Mouse (Mus musculus): ENCODE measurements around the gene Gm9046. TPM values are rescaled to one million over a fixed set of nuclear protein-coding genes. Genes with fewer than 3 reads are reported as not detected.
A peak's percentile ranks its signal among the peaks of the same experiment; 100 is the strongest.
"Not testable (repeated sequence)": the region's sequence is repeated elsewhere in the genome, so short reads cannot be mapped to it uniquely, and the experiment has no call there.

Gene Gm9046
- not detected for polyA plus RNA-seq (2017; shearing (Covaris generic))

DNA sequence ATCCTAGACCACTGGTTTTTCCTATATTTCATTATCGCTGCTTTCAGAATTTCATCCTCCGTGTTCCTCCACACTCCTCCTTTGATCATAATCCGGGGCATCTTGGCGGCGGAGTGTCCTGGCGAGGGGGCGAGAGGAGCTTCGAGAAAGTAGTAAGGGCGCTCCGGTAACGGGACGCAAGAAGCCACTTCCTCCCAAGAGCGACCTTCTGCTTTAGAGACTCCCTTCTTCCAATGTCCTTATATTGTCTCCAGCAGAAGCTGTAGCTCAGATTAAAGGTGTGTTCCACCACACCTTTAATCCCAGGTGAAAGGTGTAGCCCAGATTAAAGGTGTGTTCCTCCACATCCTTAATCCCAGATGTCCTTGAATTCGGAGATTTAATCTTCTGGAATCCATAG is at the start of gene Gm9046:
Gene Gm9046 (minus strand): TSS at position 101 of the 400 bp plus-strand sequence.
- not testable (repeated sequence) for ATAC-seq

DNA sequence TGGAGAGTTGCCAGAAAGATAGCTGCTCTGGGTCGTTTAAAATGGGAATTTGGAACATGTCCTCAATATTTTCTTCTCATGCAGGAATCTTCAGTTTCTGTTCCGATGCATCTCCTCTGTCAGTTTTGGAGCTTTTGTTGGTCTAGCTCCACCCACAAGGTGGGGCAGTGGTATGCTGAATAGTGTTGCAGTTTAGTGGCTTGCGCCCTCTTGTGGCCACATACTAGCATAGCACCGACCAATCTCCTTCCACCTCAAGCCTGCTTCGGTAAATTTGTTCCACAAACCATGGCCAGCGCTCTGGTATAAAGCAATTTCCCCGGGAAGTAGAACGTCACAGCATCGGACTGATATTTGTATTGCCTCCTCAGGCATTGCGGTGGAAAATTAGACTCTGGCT is 27.4 kb upstream of the Gm9046 start:
- ATAC-seq = peak; percentile 96

DNA sequence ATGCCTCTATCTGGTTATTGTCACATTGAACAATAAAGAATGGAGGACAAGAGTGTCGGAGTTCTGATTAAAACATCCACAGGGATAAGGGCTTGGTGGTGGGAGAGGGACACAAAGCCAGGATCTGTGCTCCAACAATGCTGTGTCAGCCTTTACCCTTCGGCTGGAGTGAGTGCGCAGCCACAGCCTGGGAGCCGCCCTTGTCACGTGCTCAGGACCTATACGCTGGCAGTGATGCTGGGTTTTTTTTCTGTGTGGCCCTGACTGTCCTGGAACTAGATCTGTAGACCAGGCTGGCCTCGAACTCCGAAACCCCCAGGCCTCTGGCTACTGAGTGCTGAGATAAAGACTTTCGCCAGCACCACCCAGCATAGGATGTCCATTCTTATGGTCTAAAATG is 26.5 kb upstream of the Gm9046 start:
- no peak for ATAC-seq

DNA sequence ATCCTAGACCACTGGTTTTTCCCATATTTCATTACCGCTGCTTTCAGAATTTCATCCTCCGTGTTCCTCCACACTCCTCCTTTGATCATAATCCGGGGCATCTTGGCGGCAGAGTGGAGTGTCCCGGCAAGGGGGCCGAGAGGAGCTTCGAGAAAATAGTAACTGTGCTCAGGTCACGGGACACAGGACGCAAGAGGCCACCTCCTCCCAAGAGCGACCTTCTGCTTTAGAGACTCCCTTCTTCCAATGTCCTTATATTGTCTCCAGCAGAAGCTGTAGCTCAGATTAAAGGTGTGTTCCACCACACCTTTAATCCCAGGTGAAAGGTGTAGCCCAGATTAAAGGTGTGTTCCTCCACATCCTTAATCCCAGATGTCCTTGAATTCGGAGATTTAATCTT is 10.9 kb upstream of the Gm9046 start, which contains the start of gene Gm9049:
Gene Gm9049 (minus strand): TSS at position 101 of the 400 bp plus-strand sequence.
- not testable (repeated sequence) for ATAC-seq

DNA sequence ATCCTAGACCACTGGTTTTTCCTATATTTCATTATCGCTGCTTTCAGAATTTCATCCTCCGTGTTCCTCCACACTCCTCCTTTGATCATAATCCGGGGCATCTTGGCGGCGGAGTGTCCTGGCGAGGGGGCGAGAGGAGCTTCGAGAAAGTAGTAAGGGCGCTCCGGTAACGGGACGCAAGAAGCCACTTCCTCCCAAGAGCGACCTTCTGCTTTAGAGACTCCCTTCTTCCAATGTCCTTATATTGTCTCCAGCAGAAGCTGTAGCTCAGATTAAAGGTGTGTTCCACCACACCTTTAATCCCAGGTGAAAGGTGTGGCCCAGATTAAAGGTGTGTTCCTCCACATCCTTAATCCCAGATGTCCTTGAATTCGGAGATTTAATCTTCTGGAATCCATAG is 5.5 kb upstream of the Gm9046 start, which contains the start of gene Gm9048:
Gene Gm9048 (minus strand): TSS at position 101 of the 400 bp plus-strand sequence.
- not testable (repeated sequence) for ATAC-seq

DNA sequence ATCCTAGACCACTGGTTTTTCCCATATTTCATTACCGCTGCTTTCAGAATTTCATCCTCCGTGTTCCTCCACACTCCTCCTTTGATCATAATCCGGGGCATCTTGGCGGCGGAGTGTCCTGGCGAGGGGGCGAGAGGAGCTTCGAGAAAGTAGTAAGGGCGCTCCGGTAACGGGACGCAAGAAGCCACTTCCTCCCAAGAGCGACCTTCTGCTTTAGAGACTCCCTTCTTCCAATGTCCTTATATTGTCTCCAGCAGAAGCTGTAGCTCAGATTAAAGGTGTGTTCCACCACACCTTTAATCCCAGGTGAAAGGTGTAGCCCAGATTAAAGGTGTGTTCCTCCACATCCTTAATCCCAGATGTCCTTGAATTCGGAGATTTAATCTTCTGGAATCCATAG is 5.3 kb downstream of the Gm9046 start, which contains the start of gene Gm9045:
Gene Gm9045 (minus strand): TSS at position 101 of the 400 bp plus-strand sequence.
- ATAC-seq = not testable (repeated sequence)

DNA sequence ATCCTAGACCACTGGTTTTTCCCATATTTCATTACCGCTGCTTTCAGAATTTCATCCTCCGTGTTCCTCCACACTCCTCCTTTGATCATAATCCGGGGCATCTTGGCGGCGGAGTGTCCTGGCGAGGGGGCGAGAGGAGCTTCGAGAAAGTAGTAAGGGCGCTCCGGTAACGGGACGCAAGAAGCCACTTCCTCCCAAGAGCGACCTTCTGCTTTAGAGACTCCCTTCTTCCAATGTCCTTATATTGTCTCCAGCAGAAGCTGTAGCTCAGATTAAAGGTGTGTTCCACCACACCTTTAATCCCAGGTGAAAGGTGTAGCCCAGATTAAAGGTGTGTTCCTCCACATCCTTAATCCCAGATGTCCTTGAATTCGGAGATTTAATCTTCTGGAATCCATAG is 10.7 kb downstream of the Gm9046 start, which contains the start of gene Gm9044:
Gene Gm9044 (minus strand): TSS at position 101 of the 400 bp plus-strand sequence.
- ATAC-seq = not testable (repeated sequence)

DNA sequence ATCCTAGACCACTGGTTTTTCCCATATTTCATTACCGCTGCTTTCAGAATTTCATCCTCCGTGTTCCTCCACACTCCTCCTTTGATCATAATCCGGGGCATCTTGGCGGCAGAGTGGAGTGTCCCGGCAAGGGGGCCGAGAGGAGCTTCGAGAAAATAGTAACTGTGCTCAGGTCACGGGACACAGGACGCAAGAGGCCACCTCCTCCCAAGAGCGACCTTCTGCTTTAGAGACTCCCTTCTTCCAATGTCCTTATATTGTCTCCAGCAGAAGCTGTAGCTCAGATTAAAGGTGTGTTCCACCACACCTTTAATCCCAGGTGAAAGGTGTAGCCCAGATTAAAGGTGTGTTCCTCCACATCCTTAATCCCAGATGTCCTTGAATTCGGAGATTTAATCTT is 16.2 kb downstream of the Gm9046 start, which contains the start of gene Gm9040:
Gene Gm9040 (minus strand): TSS at position 101 of the 400 bp plus-strand sequence.
- not testable (repeated sequence) for ATAC-seq

DNA sequence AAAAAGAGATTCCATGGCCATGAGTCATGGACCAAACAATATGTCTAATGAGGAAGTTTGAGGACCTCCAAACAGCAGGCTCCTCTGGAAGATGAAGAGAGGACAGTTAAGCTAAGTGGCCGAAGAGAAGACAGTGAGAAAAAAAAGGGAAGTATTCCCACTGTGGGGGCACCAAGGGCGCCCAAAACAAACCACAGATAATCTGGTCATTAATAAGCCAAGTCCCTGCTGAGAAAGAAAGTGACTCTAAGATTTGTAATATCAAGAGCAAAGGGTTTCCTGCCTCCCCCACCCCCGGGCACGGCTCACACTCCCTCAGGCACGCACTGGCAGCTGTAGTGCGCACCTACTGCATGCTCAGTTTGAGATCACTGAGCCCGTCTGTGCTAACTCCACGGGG is 24.0 kb downstream of the Gm9046 start:
- no peak for ATAC-seq

DNA sequence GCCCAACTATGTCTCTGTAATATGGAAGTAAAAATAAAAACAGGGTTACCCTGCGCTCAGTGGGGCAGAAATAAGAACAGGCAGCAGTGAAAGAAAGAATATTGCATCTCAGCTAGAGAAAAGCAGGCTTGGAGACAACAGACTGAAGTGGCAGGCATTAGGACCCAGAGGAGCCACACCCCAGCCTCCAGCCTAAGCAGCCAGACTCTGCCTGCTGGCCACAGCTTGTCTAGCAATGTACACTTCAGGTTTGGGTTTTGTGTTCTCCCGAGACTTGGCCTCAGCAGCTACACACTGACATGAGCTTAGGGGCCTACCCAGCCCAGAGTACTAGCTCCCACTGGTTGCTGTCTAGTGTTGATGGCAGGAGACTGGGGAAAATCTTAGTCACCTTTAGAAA is 40.9 kb downstream of the Gm9046 start:
- not testable (repeated sequence) for ATAC-seq

DNA sequence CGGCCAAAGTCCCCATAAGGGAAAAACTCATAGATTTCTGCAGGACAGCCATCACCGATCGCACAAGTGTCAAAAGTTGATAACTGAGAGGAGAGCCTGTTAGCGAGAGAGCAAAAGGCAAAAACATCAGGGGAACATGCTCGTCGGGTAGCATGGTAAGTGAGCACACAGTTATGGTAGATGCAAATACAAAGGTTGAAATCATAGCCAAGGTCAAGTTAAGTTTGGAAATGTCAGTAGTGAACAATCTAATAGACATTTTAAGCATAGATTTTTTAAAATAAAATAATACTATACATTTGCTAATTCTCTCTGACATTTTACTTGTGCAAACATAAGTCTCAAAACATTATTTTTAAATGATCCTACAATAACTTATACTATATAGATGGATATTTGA is 48.1 kb downstream of the Gm9046 start, which contains the start of gene Iltifb:
Gene Iltifb (minus strand): TSS at position 101 of the 400 bp plus-strand sequence.
- no peak for ATAC-seq

Other genes starting within 250 kb of the Gm9046 start
- 10 to 100 TPM in 1 of 2 experiments, 1 to 10 TPM in 1; 6.3 to 10.3 TPM for gene Mdm1, start 201.4 kb downstream of the Gm9046 start, polyA plus RNA-seq (2017; shearing (Covaris generic))
- not detected for gene Il22, start 138.3 kb downstream of the Gm9046 start, polyA plus RNA-seq (2017; shearing (Covaris generic))
- not detected for gene Gm32717, start 102.5 kb downstream of the Gm9046 start, polyA plus RNA-seq (2017; shearing (Covaris generic))
- not detected for gene Gm32802, start 84.6 kb downstream of the Gm9046 start, polyA plus RNA-seq (2017; shearing (Covaris generic))
- gene Iltifb, start 48.2 kb downstream of the Gm9046 start, polyA plus RNA-seq (2017; shearing (Covaris generic)) = under 1 TPM in 1 of 2 experiments, not detected in 1; 0.49 TPM
- gene Gm9040, start 16.3 kb downstream of the Gm9046 start, polyA plus RNA-seq (2017; shearing (Covaris generic)) = not detected
- gene Gm9044, start 10.8 kb downstream of the Gm9046 start, polyA plus RNA-seq (2017; shearing (Covaris generic)) = not detected
- not detected for gene Gm9045, start 5.4 kb downstream of the Gm9046 start, polyA plus RNA-seq (2017; shearing (Covaris generic))
- under 1 TPM in 1 of 2 experiments, not detected in 1; 0.48 TPM for gene Gm9048, start 5.4 kb upstream of the Gm9046 start, polyA plus RNA-seq (2017; shearing (Covaris generic))
- not detected for gene Gm9049, start 10.8 kb upstream of the Gm9046 start, polyA plus RNA-seq (2017; shearing (Covaris generic))
- gene Ifng, start 97.8 kb upstream of the Gm9046 start, polyA plus RNA-seq (2017; shearing (Covaris generic)) = 1 to 10 TPM; 8.9 to 9.8 TPM

Data from activated CD4-positive, CD25-positive, alpha-beta regulatory T cell, adult 4 months (primary cell).